Mouse (Mus musculus): ENCODE results near the gene P2rx6.
"Not testable (repeated sequence)": the region's sequence is repeated elsewhere in the genome, so short reads cannot be mapped to it uniquely, and the experiment has no call there.

P2rx6 gene

GRCm38 (mm10) chr16:17561751-17562208 is at the start of gene P2rx6:
Gene P2rx6 (plus strand): TSS chr16:17561885.
- DNase-seq (ENCODE audit: low spot score): no peak

GRCm38 (mm10) chr16:17518910-17519309 is 42.8 kb upstream of the P2rx6 start:
- no peak for DNase-seq (ENCODE audit: low spot score)

GRCm38 (mm10) chr16:17524156-17524555 is 37.5 kb upstream of the P2rx6 start:
- DNase-seq (ENCODE audit: low spot score): no peak

- DNase-seq (ENCODE audit: low spot score): no peak
These were observed 36.2 kb upstream of the P2rx6 start for GRCm38 (mm10) chr16:17525524-17525923.

- DNase-seq (ENCODE audit: low spot score): no peak
These were observed 35.5 kb upstream of the P2rx6 start for GRCm38 (mm10) chr16:17526223-17526622.

- DNase-seq (ENCODE audit: low spot score): no peak
These were observed 34.1 kb upstream of the P2rx6 start for GRCm38 (mm10) chr16:17527606-17528005.

GRCm38 (mm10) chr16:17528276-17528675 is 33.4 kb upstream of the P2rx6 start:
- DNase-seq (ENCODE audit: low spot score): no peak

- no peak for DNase-seq (ENCODE audit: low spot score)
These were observed 31.6 kb upstream of the P2rx6 start for GRCm38 (mm10) chr16:17529981-17530586.

GRCm38 (mm10) chr16:17530640-17531288 is 30.9 kb upstream of the P2rx6 start, which contains the start of gene Thap7:
Gene Thap7 (minus strand): TSS chr16:17531136.
- peak; percentile 87 for DNase-seq (ENCODE audit: low spot score)

- no peak for DNase-seq (ENCODE audit: low spot score)
These were observed 29.4 kb upstream of the P2rx6 start for GRCm38 (mm10) chr16:17532271-17532670.

- no peak for DNase-seq (ENCODE audit: low spot score)
These were observed 28.9 kb upstream of the P2rx6 start for GRCm38 (mm10) chr16:17532676-17533329.

GRCm38 (mm10) chr16:17536584-17536983 is 25.1 kb upstream of the P2rx6 start:
- DNase-seq (ENCODE audit: low spot score): no peak

- no peak for DNase-seq (ENCODE audit: low spot score)
These were observed 19.1 kb upstream of the P2rx6 start for GRCm38 (mm10) chr16:17542632-17543031.

GRCm38 (mm10) chr16:17552837-17553236 is 8.8 kb upstream of the P2rx6 start:
- DNase-seq (ENCODE audit: low spot score): no peak

- DNase-seq (ENCODE audit: low spot score): no peak
These were observed 7.6 kb upstream of the P2rx6 start for GRCm38 (mm10) chr16:17553910-17554685.

GRCm38 (mm10) chr16:17554702-17555101 is 7.0 kb upstream of the P2rx6 start:
- DNase-seq (ENCODE audit: low spot score): not testable (repeated sequence)

GRCm38 (mm10) chr16:17556180-17556579 is 5.5 kb upstream of the P2rx6 start:
- no peak for DNase-seq (ENCODE audit: low spot score)

- DNase-seq (ENCODE audit: low spot score): no peak
These were observed 4.8 kb upstream of the P2rx6 start for GRCm38 (mm10) chr16:17556907-17557306.

- peak; percentile 75 for DNase-seq (ENCODE audit: low spot score)
These were observed 3.7 kb upstream of the P2rx6 start for GRCm38 (mm10) chr16:17557947-17558480.

- no peak for DNase-seq (ENCODE audit: low spot score)
These were observed 2.9 kb upstream of the P2rx6 start for GRCm38 (mm10) chr16:17558811-17559210.

GRCm38 (mm10) chr16:17559396-17560027 is 2.2 kb upstream of the P2rx6 start:
- DNase-seq (ENCODE audit: low spot score): no peak

All from layer of hippocampus, adult 9-10 months (tissue).